Mouse (Mus musculus) ES-E14 (cell line): ENCODE data around the gene Trnau1ap.

Experiments used
- CHD2 ChIP-seq: IDR thresholded peaks from 2 replicates; pipeline ENCODE4 v1.6.1; 2014; ENCODE audit warnings: mild to moderate bottlenecking, low read depth, low read length, inconsistent platforms
- HCFC1 ChIP-seq: IDR thresholded peaks from 2 replicates; pipeline ENCODE4 v1.6.1; 2012; ENCODE audit warnings: low read length, inconsistent platforms, borderline replicate concordance; ENCODE audit not compliant: insufficient read depth
- MAFK ChIP-seq: IDR thresholded peaks from 2 replicates; pipeline ENCODE4 v1.6.1; 2014; ENCODE audit warnings: mild to moderate bottlenecking, low read depth, low read length, inconsistent platforms; ENCODE audit not compliant: insufficient read depth
- ZC3H11A ChIP-seq: IDR thresholded peaks from 2 replicates; pipeline ENCODE4 v1.6.1; 2012; ENCODE audit warnings: low read depth, mild to moderate bottlenecking, inconsistent platforms, low read length, borderline replicate concordance
- ZNF384 ChIP-seq: IDR thresholded peaks from 2 replicates; pipeline ENCODE4 v1.6.1; 2012; ENCODE audit warnings: low read depth, low read length, inconsistent platforms

DNA sequence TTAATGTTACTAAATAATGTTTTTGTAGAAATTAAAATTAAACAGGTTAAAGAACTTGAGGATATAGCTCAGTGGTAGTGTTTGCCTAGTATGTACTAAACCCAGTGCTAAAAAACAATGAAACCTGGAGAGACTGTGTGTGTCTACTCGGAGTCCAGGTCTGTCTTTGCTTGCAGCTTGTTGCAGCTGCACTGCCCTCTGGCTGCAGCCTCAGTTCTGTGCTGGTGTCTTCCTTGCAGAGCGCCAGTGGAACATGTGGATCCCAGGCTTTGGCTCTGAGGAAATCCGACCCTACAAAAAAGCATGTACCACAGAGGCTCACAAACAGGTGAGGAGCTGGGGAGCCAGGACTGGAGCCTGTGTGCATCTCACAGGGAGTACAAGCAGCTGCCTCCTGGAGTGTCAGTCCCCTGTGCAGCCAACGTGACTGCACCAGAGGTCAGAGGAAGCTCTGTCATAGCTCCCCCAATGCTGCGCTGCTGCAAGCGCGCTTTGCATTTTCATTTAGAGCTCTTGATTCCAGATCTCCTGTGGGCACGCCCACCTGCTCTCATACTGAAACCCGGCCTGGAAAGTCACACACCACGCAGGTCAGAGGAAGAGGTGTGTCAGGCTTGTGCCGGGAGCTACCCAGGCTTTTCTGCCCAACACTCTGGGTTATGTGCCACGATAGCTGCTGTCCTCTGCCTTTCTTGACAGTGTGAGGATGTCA, 37.6 kb downstream of the Trnau1ap start:
- TF ChIP-seq ZC3H11A (no peak), CHD2 (no peak), ZNF384 (no peak), HCFC1 (no peak), MAFK (no peak)
